Mouse (Mus musculus) limb, embryonic 12.5 days (tissue): ENCODE measurements around the gene Slc38a10. TPM values are rescaled to one million over a fixed set of nuclear protein-coding genes. Genes with fewer than 3 reads are reported as not detected.

Experiments
- microRNA-seq: library from miRNA; unstranded; fragments of <30 nt; microRNA quantifications from one replicate; pipeline ENCODE4, GENCODE M21; 2017
- polyA plus RNA-seq: library from polyadenylated mRNA; unstranded; fragments of >200 nt; fragmentation: Nextera tagmentation; extraction: Ambion mirVana; gene quantifications from 2 replicates; pipeline ENCODE4 v1.2.1, GENCODE M21; 2016

Gene Slc38a10
- polyA plus RNA-seq, 1 experiment from 2014 or later, result 86.8 TPM

Small RNA genes lying within 50 kb of the gene (microRNA-seq; reads per million reads assigned to microRNA genes)
- gene Gm25948, result not detected

Other genes starting within 250 kb of the Slc38a10 start
- gene Chmp6, start 237.9 kb downstream of the Slc38a10 start, polyA plus RNA-seq, result 105 and 115 TPM in 2 replicates
- 17.0 and 17.5 TPM in 2 replicates for gene Baiap2, start 208.6 kb downstream of the Slc38a10 start, polyA plus RNA-seq
- 5.4 and 6.9 TPM in 2 replicates for gene Aatk, start 104.2 kb downstream of the Slc38a10 start, polyA plus RNA-seq
- gene Cep131, start 64.5 kb downstream of the Slc38a10 start, polyA plus RNA-seq, result 49.2 and 53.2 TPM in 2 replicates
- 17.0 and 18.3 TPM in 2 replicates for gene Tepsin, start 52.6 kb downstream of the Slc38a10 start, polyA plus RNA-seq
- 67.5 and 71.9 TPM in 2 replicates for gene Ndufaf8, start 52.4 kb downstream of the Slc38a10 start, polyA plus RNA-seq
- gene Bahcc1, start 81.6 kb upstream of the Slc38a10 start, polyA plus RNA-seq, result 18.3 and 18.5 TPM in 2 replicates
- 2,805 and 2,814 TPM in 2 replicates for gene Actg1, start 197.2 kb upstream of the Slc38a10 start, polyA plus RNA-seq
- 0.64 TPM in 2 replicates for gene Fscn2, start 210.2 kb upstream of the Slc38a10 start, polyA plus RNA-seq
- gene Faap100, start 227.4 kb upstream of the Slc38a10 start, polyA plus RNA-seq, result 38.0 and 40.0 TPM in 2 replicates